Mouse (Mus musculus) erythroblast, embryonic 14.5 days (primary cell): ENCODE results near the gene Fbxl13. TPM values are rescaled to one million over a fixed set of nuclear protein-coding genes. Genes with fewer than 3 reads are reported as not detected.

Experiments
- H3K27me3 ChIP-seq: 2 replicates; pipeline ENCODE4 v1.6.1; 2012; ENCODE audit warnings: inconsistent platforms; ENCODE audit not compliant: control insufficient read depth
- H3K36me3 ChIP-seq: 2 replicates; pipeline ENCODE4 v1.6.1; 2012; ENCODE audit warnings: mild to moderate bottlenecking, inconsistent platforms; ENCODE audit not compliant: control insufficient read depth
- H3K4me1 ChIP-seq: 2 replicates; pipeline ENCODE4 v1.6.1; 2012; ENCODE audit warnings: inconsistent platforms; ENCODE audit not compliant: control insufficient read depth
- H3K4me3 ChIP-seq: replicated peaks from 2 replicates; pipeline ENCODE3; 2012; ENCODE audit warnings: moderate library complexity, mild to moderate bottlenecking, inconsistent platforms
- H3K9me3 ChIP-seq: 2 replicates; pipeline ENCODE4 v1.6.1; 2012; ENCODE audit warnings: low read length, inconsistent platforms, mixed read lengths; ENCODE audit not compliant: control insufficient read depth
- GATA1 ChIP-seq: IDR thresholded peaks from 2 replicates; pipeline ENCODE4 v1.6.1; 2012; ENCODE audit warnings: low read length, inconsistent platforms, mixed read lengths
- TAL1 ChIP-seq: IDR thresholded peaks from 3 replicates; pipeline ENCODE4 v1.6.1; 2012; ENCODE audit warnings: low read length, inconsistent platforms, mixed read lengths
- polyA plus RNA-seq: library from polyadenylated mRNA; stranded (reverse); fragments of >175 nt; gene quantifications from 2 replicates; pipeline ENCODE4 v1.2.3, GENCODE M21; 2012

The Fbxl13 gene
- polyA plus RNA-seq, 1 experiment = not detected

- Histone ChIP-seq H3K9me3 (no peaks in the 10 kb centered on the region), H3K4me1 (no peaks in the 10 kb centered on the region), H3K27me3 (no peaks in the 10 kb centered on the region), H3K36me3 (no peaks in the 10 kb centered on the region), H3K4me3 (no peak within 1 kb of the TSS)
- TF ChIP-seq GATA1 (no peak), TAL1 (no peak)
These were observed 101.8 kb downstream of the Fbxl13 start, which contains the start of gene Lrrc17 for GRCm38 (mm10) chr5:21543409-21544201. Gene Lrrc17 (plus strand): TSS chr5:21543559.

- H3K36me3 ChIP-seq = no peaks in the 10 kb centered on the region
- H3K4me1 ChIP-seq = no peaks in the 10 kb centered on the region
- TF ChIP-seq GATA1 (no peak), TAL1 (no peak)
- H3K9me3 ChIP-seq = no peaks in the 10 kb centered on the region
- H3K27me3 ChIP-seq = no peaks in the 10 kb centered on the region
- no peak overlapping the region for H3K4me3 ChIP-seq
These were observed 103.2 kb downstream of the Fbxl13 start for GRCm38 (mm10) chr5:21542226-21542625.

- Histone ChIP-seq H3K4me3 (no peak overlapping the region), H3K4me1 (no peaks in the 10 kb centered on the region), H3K9me3 (no peaks in the 10 kb centered on the region), H3K36me3 (no peaks in the 10 kb centered on the region), H3K27me3 (no peaks in the 10 kb centered on the region)
- TF ChIP-seq GATA1 = no peak
- no peak for TF ChIP-seq TAL1
These were observed 112.5 kb downstream of the Fbxl13 start for GRCm38 (mm10) chr5:21532921-21533320.

GRCm38 (mm10) chr5:21532126-21532525 lies 113.3 kb downstream of the Fbxl13 start:
- no peak for TF ChIP-seq TAL1
- TF ChIP-seq GATA1 = no peak
- Histone ChIP-seq H3K9me3 (no peaks in the 10 kb centered on the region), H3K27me3 (no peaks in the 10 kb centered on the region), H3K4me1 (no peaks in the 10 kb centered on the region), H3K36me3 (no peaks in the 10 kb centered on the region), H3K4me3 (no peak overlapping the region)

- no peaks in the 10 kb centered on the region for H3K9me3 ChIP-seq
- H3K4me3 ChIP-seq = no peak overlapping the region
- H3K27me3 ChIP-seq = no peaks in the 10 kb centered on the region
- TF ChIP-seq GATA1 (no peak), TAL1 (no peak)
- no peaks in the 10 kb centered on the region for H3K36me3 ChIP-seq
- H3K4me1 ChIP-seq = no peaks in the 10 kb centered on the region
These were observed 116.2 kb downstream of the Fbxl13 start for GRCm38 (mm10) chr5:21529110-21529720.

- no peaks in the 10 kb centered on the region for H3K4me1 ChIP-seq
- no peak overlapping the region for H3K4me3 ChIP-seq
- no peaks in the 10 kb centered on the region for H3K27me3 ChIP-seq
- TF ChIP-seq GATA1 (no peak), TAL1 (no peak)
- H3K9me3 ChIP-seq = no peaks in the 10 kb centered on the region
- no peaks in the 10 kb centered on the region for H3K36me3 ChIP-seq
These were observed 117.2 kb downstream of the Fbxl13 start for GRCm38 (mm10) chr5:21528068-21528842.

GRCm38 (mm10) chr5:21527488-21527911 lies 117.9 kb downstream of the Fbxl13 start:
- Histone ChIP-seq H3K9me3 (no peaks in the 10 kb centered on the region), H3K27me3 (no peaks in the 10 kb centered on the region), H3K36me3 (no peaks in the 10 kb centered on the region), H3K4me3 (no peak overlapping the region), H3K4me1 (no peaks in the 10 kb centered on the region)
- no peak for TF ChIP-seq TAL1
- TF ChIP-seq GATA1 = no peak

- Histone ChIP-seq H3K27me3 (no peaks in the 10 kb centered on the region), H3K36me3 (no peaks in the 10 kb centered on the region), H3K4me3 (no peak overlapping the region), H3K4me1 (no peaks in the 10 kb centered on the region), H3K9me3 (no peaks in the 10 kb centered on the region)
- TF ChIP-seq TAL1 (no peak), GATA1 (no peak)
These were observed 118.5 kb downstream of the Fbxl13 start for GRCm38 (mm10) chr5:21526835-21527485.

GRCm38 (mm10) chr5:21519166-21519565 lies 126.3 kb downstream of the Fbxl13 start:
- Histone ChIP-seq H3K9me3 (no peaks in the 10 kb centered on the region), H3K36me3 (no peaks in the 10 kb centered on the region), H3K4me1 (no peaks in the 10 kb centered on the region), H3K27me3 (no peaks in the 10 kb centered on the region), H3K4me3 (no peak overlapping the region)
- no peak for TF ChIP-seq GATA1
- TF ChIP-seq TAL1 = no peak
